Mouse (Mus musculus): ENCODE data around the gene Ccnd2. TPM values are rescaled to one million over a fixed set of nuclear protein-coding genes. Genes with fewer than 3 reads are reported as not detected.
A peak's percentile ranks its signal among the peaks of the same experiment; 100 is the strongest.

Ccnd2 gene
- polyA plus RNA-seq, 1 experiment = 42.9 TPM

- no peaks in the 10 kb centered on the region for H3K27me3 ChIP-seq (ENCODE audit: control insufficient read depth, insufficient read depth, low read length)
- no peaks in the 10 kb centered on the region for H3K36me3 ChIP-seq (ENCODE audit: control insufficient read depth, insufficient read depth, low read length)
- 82% methylated on average over 8 of the region's 8 CpGs for WGBS
- H3K4me3 ChIP-seq (ENCODE audit: low read depth, low read length) = no peak overlapping the region
- H3K4me1 ChIP-seq (ENCODE audit: control insufficient read depth, insufficient read depth, insufficient read length, low read length) = no peaks in the 10 kb centered on the region
- TF ChIP-seq CTCF (IDR thresholded peaks at IDR 0.05; ENCODE audit: extremely low read depth, insufficient read length, insufficient replicate concordance, low read depth, low read length) (no peak), POLR2A (IDR thresholded peaks at IDR 0.05; ENCODE audit: low read depth, low read length) (no peak)
- no peak overlapping the region for H3K27ac ChIP-seq (ENCODE audit: insufficient read depth, low read depth, low read length)
These were observed 18.7 kb upstream of the Ccnd2 start for GRCm38 (mm10) chr6:127170734-127171133.

GRCm38 (mm10) chr6:127165663-127166062, 13.7 kb upstream of the Ccnd2 start:
- no peak overlapping the region for H3K4me3 ChIP-seq (ENCODE audit: low read depth, low read length)
- no peak overlapping the region for H3K27ac ChIP-seq (ENCODE audit: insufficient read depth, low read depth, low read length)
- TF ChIP-seq CTCF (IDR thresholded peaks at IDR 0.05; ENCODE audit: extremely low read depth, insufficient read length, insufficient replicate concordance, low read depth, low read length) = no peak
- TF ChIP-seq POLR2A (IDR thresholded peaks at IDR 0.05; ENCODE audit: low read depth, low read length) = no peak
- H3K4me1 ChIP-seq (ENCODE audit: control insufficient read depth, insufficient read depth, insufficient read length, low read length) = 0 out of 2 replicates have a peak, but pooled peaks cover 2% of the 10 kb centered on the region
- no peaks in the 10 kb centered on the region for H3K36me3 ChIP-seq (ENCODE audit: control insufficient read depth, insufficient read depth, low read length)
- 66% methylated on average over 4 of the region's 4 CpGs for WGBS
- H3K27me3 ChIP-seq (ENCODE audit: control insufficient read depth, insufficient read depth, low read length) = no peaks in the 10 kb centered on the region

GRCm38 (mm10) chr6:127162842-127163241, 10.8 kb upstream of the Ccnd2 start:
- H3K36me3 ChIP-seq (ENCODE audit: control insufficient read depth, insufficient read depth, low read length) = no peaks in the 10 kb centered on the region
- H3K4me1 ChIP-seq (ENCODE audit: control insufficient read depth, insufficient read depth, insufficient read length, low read length) = 0 out of 2 replicates have a peak, but pooled peaks cover 2% of the 10 kb centered on the region
- no peak overlapping the region for H3K27ac ChIP-seq (ENCODE audit: insufficient read depth, low read depth, low read length)
- TF ChIP-seq POLR2A (IDR thresholded peaks at IDR 0.05; ENCODE audit: low read depth, low read length) (no peak), CTCF (IDR thresholded peaks at IDR 0.05; ENCODE audit: extremely low read depth, insufficient read length, insufficient replicate concordance, low read depth, low read length) (no peak)
- WGBS = 13% methylated on average over 6 of the region's 6 CpGs
- peaks cover 4% of the 10 kb centered on the region for H3K27me3 ChIP-seq (ENCODE audit: control insufficient read depth, insufficient read depth, low read length)
- H3K4me3 ChIP-seq (ENCODE audit: low read depth, low read length) = no peak overlapping the region

GRCm38 (mm10) chr6:127157321-127157720, 5.3 kb upstream of the Ccnd2 start:
- peaks cover 37% of the 10 kb centered on the region for H3K27me3 ChIP-seq (ENCODE audit: control insufficient read depth, insufficient read depth, low read length)
- TF ChIP-seq POLR2A (IDR thresholded peaks at IDR 0.05; ENCODE audit: low read depth, low read length) (no peak), CTCF (IDR thresholded peaks at IDR 0.05; ENCODE audit: extremely low read depth, insufficient read length, insufficient replicate concordance, low read depth, low read length) (no peak)

GRCm38 (mm10) chr6:127155468-127155867, 3.5 kb upstream of the Ccnd2 start:
- Histone ChIP-seq H3K27me3 (ENCODE audit: control insufficient read depth, insufficient read depth, low read length) (peaks cover 39% of the 10 kb centered on the region), H3K36me3 (ENCODE audit: control insufficient read depth, insufficient read depth, low read length) (no peaks in the 10 kb centered on the region), H3K4me3 (ENCODE audit: low read depth, low read length) (peak overlapping the region; percentile 56), H3K4me1 (ENCODE audit: control insufficient read depth, insufficient read depth, insufficient read length, low read length) (peaks cover 26% of the 10 kb centered on the region), H3K27ac (ENCODE audit: insufficient read depth, low read depth, low read length) (no peak overlapping the region)
- TF ChIP-seq CTCF (IDR thresholded peaks at IDR 0.05; ENCODE audit: extremely low read depth, insufficient read length, insufficient replicate concordance, low read depth, low read length) (no peak), POLR2A (IDR thresholded peaks at IDR 0.05; ENCODE audit: low read depth, low read length) (no peak)
- 3% methylated on average over 15 of the region's 15 CpGs for WGBS

More at GRCm38 (mm10) chr6:127157321-127157720, 5.3 kb upstream of the Ccnd2 start:
- H3K27ac ChIP-seq (ENCODE audit: insufficient read depth, low read depth, low read length) = no peak overlapping the region
- 70% methylated on average over 1 of the region's 1 CpGs for WGBS
- no peak overlapping the region for H3K4me3 ChIP-seq (ENCODE audit: low read depth, low read length)
- H3K4me1 ChIP-seq (ENCODE audit: control insufficient read depth, insufficient read depth, insufficient read length, low read length) = peaks cover 17% of the 10 kb centered on the region; the same call in 1 of the 2 replicates
- H3K36me3 ChIP-seq (ENCODE audit: control insufficient read depth, insufficient read depth, low read length) = no peaks in the 10 kb centered on the region

GRCm38 (mm10) chr6:127154708-127155268, 2.8 kb upstream of the Ccnd2 start:
- TF ChIP-seq CTCF (IDR thresholded peaks at IDR 0.05; ENCODE audit: extremely low read depth, insufficient read length, insufficient replicate concordance, low read depth, low read length) (no peak), POLR2A (IDR thresholded peaks at IDR 0.05; ENCODE audit: low read depth, low read length) (no peak)
- WGBS = 2% methylated on average over 34 of the region's 34 CpGs
- H3K27me3 ChIP-seq (ENCODE audit: control insufficient read depth, insufficient read depth, low read length) = peaks cover 39% of the 10 kb centered on the region
- H3K36me3 ChIP-seq (ENCODE audit: control insufficient read depth, insufficient read depth, low read length) = no peaks in the 10 kb centered on the region
- H3K27ac ChIP-seq (ENCODE audit: insufficient read depth, low read depth, low read length) = peak overlapping the region; percentile 12; the same call in 1 of the 2 replicates
- H3K4me1 ChIP-seq (ENCODE audit: control insufficient read depth, insufficient read depth, insufficient read length, low read length) = peaks cover 26% of the 10 kb centered on the region
- H3K4me3 ChIP-seq (ENCODE audit: low read depth, low read length) = peak overlapping the region; percentile 56

- Histone ChIP-seq H3K4me1 (ENCODE audit: control insufficient read depth, insufficient read depth, insufficient read length, low read length) (peaks cover 26% of the 10 kb centered on the region), H3K4me3 (ENCODE audit: low read depth, low read length) (peak overlapping the region; percentile 56), H3K27ac (ENCODE audit: insufficient read depth, low read depth, low read length) (peak overlapping the region; percentile 12; the same call in 1 of the 2 replicates), H3K27me3 (ENCODE audit: control insufficient read depth, insufficient read depth, low read length) (peaks cover 39% of the 10 kb centered on the region), H3K36me3 (ENCODE audit: control insufficient read depth, insufficient read depth, low read length) (no peaks in the 10 kb centered on the region)
- 2% methylated on average over 30 of the region's 30 CpGs for WGBS
- TF ChIP-seq CTCF (IDR thresholded peaks at IDR 0.05; ENCODE audit: extremely low read depth, insufficient read length, insufficient replicate concordance, low read depth, low read length) (no peak), POLR2A (IDR thresholded peaks at IDR 0.05; ENCODE audit: low read depth, low read length) (no peak)
These were observed 2.1 kb upstream of the Ccnd2 start for GRCm38 (mm10) chr6:127153972-127154707.

Measured in small intestine, adult 2 months (tissue).